Mouse (Mus musculus) hindbrain, embryonic 11.5 days (tissue): ENCODE measurements at regions not wholly inside any gene's neighbourhood (a gene's known extent, or its start where the extent isn't known, plus 50 kb on each side); places are given as distances from the start of the nearest gene placed in this dataset.

Experiments used
- ATAC-seq: fragments of 200-750 bp; cut with Nextera tagmentation; 2 replicates; pipeline ENCODE4 v1.8.0; 2017; ENCODE audit warnings: mild to moderate bottlenecking, moderate TSS enrichment, moderate library complexity; ENCODE audit not compliant: low FRiP score
- DNase-seq: peaks from one replicate; pipeline ENCODE4 v3.0.0-alpha.2; 2015; ENCODE audit warnings: low spot score
- H3K27ac ChIP-seq: fragments of 300-500 bp; sonication (generic); 2 replicates; pipeline ENCODE4 v1.5.1; 2014; ENCODE audit warnings: mild to moderate bottlenecking, low read depth, low read length
- H3K27me3 ChIP-seq: fragments of 300-500 bp; sonication (generic); 2 replicates; pipeline ENCODE4 v1.6.1; 2014; ENCODE audit warnings: mild to moderate bottlenecking, low read length, moderate library complexity, mixed read lengths; ENCODE audit not compliant: control insufficient read depth, insufficient read depth
- H3K36me3 ChIP-seq: fragments of 300-500 bp; sonication (generic); 2 replicates; pipeline ENCODE4 v1.6.1; 2014; ENCODE audit warnings: mild to moderate bottlenecking, low read length, moderate library complexity, mixed read lengths; ENCODE audit not compliant: control insufficient read depth, insufficient read depth
- H3K4me1 ChIP-seq: fragments of 300-500 bp; sonication (generic); replicated peaks from 2 replicates; pipeline ENCODE4 v1.6.1; 2014; ENCODE audit warnings: low read length, mixed read lengths; ENCODE audit not compliant: control insufficient read depth, insufficient read depth
- H3K4me2 ChIP-seq: fragments of 300-500 bp; sonication (generic); replicated peaks from 2 replicates; pipeline ENCODE4 v1.6.1; 2014; ENCODE audit warnings: mild to moderate bottlenecking, low read depth, low read length
- H3K4me3 ChIP-seq: fragments of 300-500 bp; sonication (generic); 2 replicates; pipeline ENCODE4 v1.5.1; 2014; ENCODE audit warnings: low read depth, low read length
- H3K9ac ChIP-seq: fragments of 300-500 bp; sonication (generic); 2 replicates; pipeline ENCODE4 v1.6.1; 2014; ENCODE audit warnings: low read depth, low read length
- H3K9me3 ChIP-seq: fragments of 300-500 bp; sonication (generic); 2 replicates; pipeline ENCODE4 v1.6.1; 2016; ENCODE audit warnings: low read length; ENCODE audit not compliant: control insufficient read depth
- WGBS: fragments of 180-500 bp; shearing (Covaris S2); extraction: QIAGEN DNeasy Blood & Tissue Kit; methylation state at CpG from one replicate; pipeline ENCODE4 v1.1.7; 2014; 5-methylcytosine and 5-hydroxymethylcytosine counted together

GRCm38 (mm10) chr16:25478300-25478699 lies 191.7 kb downstream of the Tprg start:
- no peak overlapping the region for H3K27ac ChIP-seq
- H3K9me3 ChIP-seq: no peaks in the 10 kb centered on the region
- DNase-seq: no peak
- H3K36me3 ChIP-seq: no peaks in the 10 kb centered on the region
- H3K27me3 ChIP-seq: no peaks in the 10 kb centered on the region
- no peak overlapping the region for H3K4me2 ChIP-seq
- H3K9ac ChIP-seq: no peak overlapping the region
- ATAC-seq: no peak
- no peaks in the 10 kb centered on the region for H3K4me1 ChIP-seq
- no peak overlapping the region for H3K4me3 ChIP-seq
- 69% methylated on average over 2 of the region's 2 CpGs for WGBS

GRCm38 (mm10) chr16:25483831-25484254 lies 197.2 kb downstream of the Tprg start:
- no peak for DNase-seq
- Histone ChIP-seq H3K4me1 (no peaks in the 10 kb centered on the region), H3K4me3 (no peak overlapping the region), H3K9me3 (no peaks in the 10 kb centered on the region), H3K9ac (no peak overlapping the region), H3K27me3 (no peaks in the 10 kb centered on the region), H3K27ac (no peak overlapping the region), H3K4me2 (no peak overlapping the region), H3K36me3 (no peaks in the 10 kb centered on the region)
- 82% methylated on average over 5 of the region's 5 CpGs for WGBS
- no peak for ATAC-seq

DNA sequence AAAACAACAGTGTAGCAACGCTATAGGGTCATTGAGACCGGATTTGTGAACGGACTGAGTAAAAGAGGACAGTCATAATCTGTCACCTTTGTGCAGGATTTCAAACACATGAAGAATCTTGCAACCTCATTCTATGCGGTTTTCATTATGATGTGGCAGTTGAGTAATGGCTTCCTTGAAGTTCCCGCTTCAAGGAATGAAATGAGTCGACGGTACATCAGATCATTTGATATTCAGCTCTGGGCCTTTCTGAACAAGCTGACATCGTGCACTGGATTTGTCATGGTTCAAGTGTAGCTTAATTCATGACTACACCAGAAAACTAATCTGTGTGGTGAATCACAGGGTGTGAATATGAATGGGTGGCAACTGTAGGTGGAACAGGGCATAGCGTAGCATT lies 198.4 kb downstream of the Tprg start:
- ATAC-seq: no peak
- Histone ChIP-seq H3K27ac (no peak overlapping the region), H3K4me1 (no peaks in the 10 kb centered on the region), H3K9me3 (no peaks in the 10 kb centered on the region), H3K4me2 (no peak overlapping the region), H3K9ac (no peak overlapping the region), H3K4me3 (no peak overlapping the region), H3K27me3 (no peaks in the 10 kb centered on the region), H3K36me3 (no peaks in the 10 kb centered on the region)
- no peak for DNase-seq
- WGBS: 83% methylated on average over 9 of the region's 9 CpGs

DNA sequence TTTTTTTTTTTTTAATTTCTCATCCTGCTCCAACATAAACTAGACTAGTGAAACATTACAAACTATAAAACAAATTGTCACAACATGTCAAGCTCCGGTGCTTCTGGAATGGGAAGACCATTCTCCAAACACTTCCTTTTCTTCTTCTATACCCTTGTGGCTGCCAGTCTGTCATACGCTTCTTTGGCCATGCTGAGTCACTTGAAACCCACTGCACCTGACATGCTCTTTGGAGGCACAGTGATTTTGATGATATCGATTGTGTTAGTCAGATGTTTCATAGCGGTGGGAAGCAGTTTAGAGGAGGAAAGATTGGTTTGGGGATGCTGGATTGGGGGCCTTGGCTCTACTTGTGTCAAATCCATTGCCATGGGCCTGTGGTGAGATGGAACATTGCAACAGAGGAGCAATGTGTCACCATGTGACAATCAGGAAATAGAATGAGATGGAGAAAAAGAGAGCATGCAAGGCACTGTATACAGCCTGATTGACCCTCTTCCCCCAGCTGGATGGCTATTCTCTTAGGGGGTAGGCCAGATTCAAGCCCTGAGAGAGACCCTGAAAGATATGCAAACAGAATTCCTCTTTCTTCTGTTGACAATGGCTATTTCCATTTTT lies 197.0 kb upstream of the Trp63 start:
- ATAC-seq: no peak
- no peak for DNase-seq

DNA sequence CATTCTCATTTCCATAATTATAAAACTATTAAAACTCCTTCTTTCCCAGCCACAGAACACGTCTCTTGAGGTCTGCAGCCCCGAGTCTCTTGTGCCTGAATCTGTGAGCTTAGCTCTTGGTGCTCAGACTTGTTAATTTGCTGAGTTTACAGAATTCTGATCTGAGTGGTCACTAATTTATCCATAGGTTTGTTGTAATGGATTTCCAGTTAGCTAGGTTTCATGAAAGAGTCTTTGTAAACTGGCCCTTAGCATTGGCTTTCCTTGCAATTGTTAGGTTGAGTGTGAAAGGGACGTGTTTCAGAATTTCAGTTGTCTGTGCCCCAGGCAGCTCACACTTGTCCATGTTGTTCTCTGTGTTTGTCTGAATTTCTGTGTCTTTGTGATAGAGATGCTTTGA lies 192.7 kb upstream of the Trp63 start:
- Histone ChIP-seq H3K4me3 (no peak overlapping the region), H3K4me2 (no peak overlapping the region), H3K27me3 (no peaks in the 10 kb centered on the region), H3K9me3 (no peaks in the 10 kb centered on the region), H3K27ac (no peak overlapping the region), H3K9ac (no peak overlapping the region), H3K4me1 (no peaks in the 10 kb centered on the region), H3K36me3 (no peaks in the 10 kb centered on the region)
- DNase-seq: no peak
- ATAC-seq: no peak
- WGBS: 83% methylated on average over 3 of the region's 3 CpGs

More for the DNA sequence above, 197.0 kb upstream of the Trp63 start:
- no peak overlapping the region for H3K27ac ChIP-seq
- no peaks in the 10 kb centered on the region for H3K27me3 ChIP-seq
- 97% methylated on average over 4 of the region's 4 CpGs for WGBS
- H3K4me3 ChIP-seq: no peak overlapping the region
- H3K4me2 ChIP-seq: no peak overlapping the region
- no peaks in the 10 kb centered on the region for H3K9me3 ChIP-seq
- no peaks in the 10 kb centered on the region for H3K4me1 ChIP-seq
- H3K36me3 ChIP-seq: no peaks in the 10 kb centered on the region
- no peak overlapping the region for H3K9ac ChIP-seq

GRCm38 (mm10) chr16:25494153-25494552 lies 189.4 kb upstream of the Trp63 start:
- Histone ChIP-seq H3K27ac (no peak overlapping the region), H3K9me3 (no peaks in the 10 kb centered on the region), H3K4me2 (no peak overlapping the region), H3K4me1 (no peaks in the 10 kb centered on the region), H3K4me3 (no peak overlapping the region), H3K36me3 (no peaks in the 10 kb centered on the region), H3K27me3 (no peaks in the 10 kb centered on the region), H3K9ac (no peak overlapping the region)
- DNase-seq (no peak), ATAC-seq (no peak)
- 90% methylated on average over 3 of the region's 3 CpGs for WGBS

DNA sequence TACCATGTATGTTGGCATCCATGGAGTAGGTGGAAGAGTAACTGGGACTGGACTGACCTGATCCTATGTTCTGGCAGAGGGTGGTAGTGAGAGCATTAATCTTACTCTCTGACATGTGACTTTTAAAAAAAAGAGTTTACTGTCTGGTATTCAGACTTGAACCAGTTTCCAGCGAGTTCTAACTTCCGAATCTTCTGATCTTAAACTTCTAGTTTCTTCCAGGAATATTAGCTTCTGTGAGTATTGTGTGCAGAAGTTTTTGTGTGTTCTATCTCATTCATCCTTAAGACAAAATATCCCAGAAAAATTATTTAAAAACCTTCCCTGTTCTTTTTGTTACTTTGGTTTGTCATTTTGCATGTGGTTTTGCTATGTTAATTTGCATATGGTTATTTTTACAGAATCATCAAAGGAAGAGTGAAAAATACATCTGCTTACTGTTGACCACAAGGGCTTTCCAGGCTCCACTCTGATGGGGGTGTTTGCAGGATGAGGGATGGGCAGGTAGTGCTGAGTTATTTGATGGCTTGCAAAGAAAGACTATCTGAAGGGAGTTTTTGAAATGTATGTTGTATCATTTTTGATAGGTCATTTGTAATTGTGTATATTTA lies 187.9 kb upstream of the Trp63 start:
- H3K27me3 ChIP-seq: no peaks in the 10 kb centered on the region
- 91% methylated on average over 2 of the region's 2 CpGs for WGBS
- no peak overlapping the region for H3K9ac ChIP-seq
- no peaks in the 10 kb centered on the region for H3K9me3 ChIP-seq
- no peak overlapping the region for H3K4me3 ChIP-seq
- no peaks in the 10 kb centered on the region for H3K4me1 ChIP-seq
- no peak overlapping the region for H3K4me2 ChIP-seq
- H3K27ac ChIP-seq: no peak overlapping the region
- ATAC-seq (no peak), DNase-seq (no peak)
- no peaks in the 10 kb centered on the region for H3K36me3 ChIP-seq

GRCm38 (mm10) chr16:25504829-25505228 lies 178.7 kb upstream of the Trp63 start:
- Histone ChIP-seq H3K27ac (no peak overlapping the region), H3K27me3 (no peaks in the 10 kb centered on the region), H3K9ac (no peak overlapping the region), H3K4me1 (no peaks in the 10 kb centered on the region), H3K4me3 (no peak overlapping the region), H3K36me3 (no peaks in the 10 kb centered on the region), H3K9me3 (no peaks in the 10 kb centered on the region), H3K4me2 (no peak overlapping the region)
- no peak for DNase-seq
- 54% methylated on average over 3 of the region's 3 CpGs for WGBS
- ATAC-seq: no peak

DNA sequence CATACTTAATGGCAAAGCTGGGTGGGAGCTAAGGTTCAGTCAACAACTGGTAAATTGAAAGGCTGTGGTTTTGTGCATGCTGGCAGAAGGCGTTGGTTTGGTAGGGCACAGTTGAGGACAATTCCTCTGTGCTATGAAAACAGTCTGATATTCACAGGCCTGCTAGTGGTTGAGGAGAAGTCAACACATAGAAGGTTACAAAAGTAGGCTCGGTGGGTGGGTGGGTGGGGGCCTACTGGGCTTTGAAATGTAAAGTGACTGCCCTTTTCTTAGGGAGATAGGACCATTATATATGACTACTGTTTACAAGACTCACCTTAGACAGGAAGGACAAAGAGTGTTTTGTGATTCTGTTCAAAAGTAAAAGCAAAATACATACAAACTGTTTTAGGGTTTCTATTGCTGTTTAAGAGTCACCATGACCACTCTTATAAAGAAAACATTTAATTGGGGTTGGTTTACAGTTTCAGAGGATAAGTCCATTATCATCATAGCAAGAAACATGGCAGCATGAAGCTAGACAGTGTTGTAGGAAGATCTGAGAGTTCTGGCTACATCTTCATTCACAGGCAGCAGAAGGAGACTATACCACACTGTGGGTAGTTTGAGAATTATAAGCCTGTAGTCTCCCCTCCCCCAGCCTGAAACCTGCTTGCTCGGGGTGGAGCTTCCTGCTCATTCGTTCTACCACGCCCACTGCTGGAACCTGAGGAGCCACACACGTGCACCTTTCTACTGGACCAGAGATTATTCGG lies 166.3 kb upstream of the Trp63 start:
- Histone ChIP-seq H3K4me2 (no peak overlapping the region), H3K9ac (no peak overlapping the region), H3K27ac (no peak overlapping the region), H3K4me3 (no peak overlapping the region), H3K4me1 (no peaks in the 10 kb centered on the region), H3K36me3 (no peaks in the 10 kb centered on the region), H3K9me3 (no peaks in the 10 kb centered on the region), H3K27me3 (no peaks in the 10 kb centered on the region)
- WGBS: 55% methylated on average over 4 of the region's 7 CpGs
- DNase-seq (no peak), ATAC-seq (no peak)
